Mouse (Mus musculus): ENCODE measurements around the gene Pitpnc1.

- TF ChIP-seq POLR2A (IDR thresholded peaks at IDR 0.05; ENCODE audit: low read depth, low read length) (no peak), CHD2 (IDR thresholded peaks at IDR 0.05; ENCODE audit: low read length) (no peak), CTCF (conservative IDR thresholded peaks at IDR 0.05 in 1 of 2, IDR thresholded peaks at IDR 0.05 in 1 of 2; ENCODE audit: low read depth in 2 of 2, low read length in 2 of 2) (no peak), ZKSCAN1 (IDR thresholded peaks at IDR 0.05; ENCODE audit: borderline replicate concordance, low read depth, low read length) (no peak)
Observed at GRCm38 (mm10) chr11:107513047-107513446, 42.5 kb upstream of the Pitpnc1 start.
